Mouse (Mus musculus) myocyte (in vitro differentiated cells): ENCODE results near the gene Cenpp. TPM values are rescaled to one million over a fixed set of nuclear protein-coding genes. Genes with fewer than 3 reads are reported as not detected.

Source experiments
- H3K27me3 ChIP-seq: one replicate; pipeline ENCODE4 v1.6.1; 2011; ENCODE audit not compliant: control insufficient read depth, insufficient read depth, insufficient read length
- H3K36me3 ChIP-seq: one replicate; pipeline ENCODE4 v1.6.1; 2011; ENCODE audit not compliant: control insufficient read depth, insufficient read depth
- H3K4me2 ChIP-seq: one replicate; pipeline ENCODE4 v1.6.1; 2011; ENCODE audit warnings: low read depth, control low read depth
- H3K4me3 ChIP-seq: one replicate; pipeline ENCODE4 v1.5.1; 2011; ENCODE audit warnings: mild to moderate bottlenecking, control low read depth, moderate library complexity
- H3K79me2 ChIP-seq: one replicate; pipeline ENCODE4 v1.6.1; 2011; ENCODE audit not compliant: control insufficient read depth, insufficient read depth
- H3ac ChIP-seq: one replicate; pipeline ENCODE4 v1.6.1; 2011; ENCODE audit not compliant: control insufficient read depth, insufficient read length
- CEBPB ChIP-seq: IDR thresholded peaks from 2 replicates; pipeline ENCODE4 v1.6.1; 2011; ENCODE audit warnings: mild to moderate bottlenecking, moderate library complexity; ENCODE audit not compliant: poor library complexity, insufficient read depth, severe bottlenecking
- E2F4 ChIP-seq: IDR thresholded peaks from one replicate; pipeline ENCODE4 v1.6.1; 2011; ENCODE audit warnings: mild to moderate bottlenecking, control low read depth, moderate library complexity; ENCODE audit not compliant: insufficient read depth
- MAX ChIP-seq: IDR thresholded peaks from one replicate; pipeline ENCODE4 v1.6.1; 2011; ENCODE audit warnings: low read depth, mild to moderate bottlenecking, control low read depth
- MYOD1 ChIP-seq, 3 experiments: IDR thresholded peaks; one replicate each; pipeline ENCODE4 v1.6.1; 2011; ENCODE audit warnings: control low read depth in 2 of 3, low read depth in 2 of 3, mild to moderate bottlenecking in 2 of 3, moderate library complexity in 1 of 3; ENCODE audit not compliant: insufficient read length in 2 of 3, control insufficient read depth in 1 of 3
- MYOG ChIP-seq, 3 experiments: IDR thresholded peaks; one replicate each; pipeline ENCODE4 v1.6.1; 2011; ENCODE audit warnings: control low read depth in 2 of 3, low read depth in 2 of 3, mild to moderate bottlenecking in 2 of 3; ENCODE audit not compliant: insufficient read length in 2 of 3, control insufficient read depth in 1 of 3, insufficient read depth in 1 of 3
- POLR2A ChIP-seq: IDR thresholded peaks from one replicate; pipeline ENCODE4 v1.6.1; 2011; ENCODE audit warnings: low read depth, mild to moderate bottlenecking, control low read depth, moderate library complexity; ENCODE audit not compliant: insufficient read length
- POLR2AphosphoS2 ChIP-seq: IDR thresholded peaks from one replicate; pipeline ENCODE4 v1.6.1; 2011; ENCODE audit warnings: low read depth, control low read depth; ENCODE audit not compliant: insufficient read length
- REST ChIP-seq: IDR thresholded peaks from one replicate; pipeline ENCODE4 v1.6.1; 2011; ENCODE audit warnings: mild to moderate bottlenecking, control low read depth, moderate library complexity; ENCODE audit not compliant: insufficient read depth, insufficient read length
- SRF ChIP-seq: IDR thresholded peaks from one replicate; pipeline ENCODE4 v1.6.1; 2011; ENCODE audit warnings: low read depth; ENCODE audit not compliant: control insufficient read depth, insufficient read length
- TCF12 ChIP-seq: IDR thresholded peaks from one replicate; pipeline ENCODE4 v1.6.1; 2011; ENCODE audit warnings: mild to moderate bottlenecking, control low read depth; ENCODE audit not compliant: poor library complexity, insufficient read depth, severe bottlenecking
- TCF3 ChIP-seq: IDR thresholded peaks from one replicate; pipeline ENCODE4 v1.6.1; 2011; ENCODE audit warnings: low read depth, control low read depth; ENCODE audit not compliant: insufficient read length
- USF1 ChIP-seq: IDR thresholded peaks from one replicate; pipeline ENCODE4 v1.6.1; 2011; ENCODE audit warnings: low read depth, mild to moderate bottlenecking, control low read depth, moderate library complexity
- polyA plus RNA-seq: library from polyadenylated mRNA; unstranded; fragments of >200 nt; fragmentation: generic; extraction: Trizol; gene quantifications from one replicate; pipeline ENCODE4 v1.2.1, GENCODE M21; 2012; ENCODE audit warnings: missing spikeins

Cenpp gene
- polyA plus RNA-seq, 1 experiment, result 6.3 TPM

DNA sequence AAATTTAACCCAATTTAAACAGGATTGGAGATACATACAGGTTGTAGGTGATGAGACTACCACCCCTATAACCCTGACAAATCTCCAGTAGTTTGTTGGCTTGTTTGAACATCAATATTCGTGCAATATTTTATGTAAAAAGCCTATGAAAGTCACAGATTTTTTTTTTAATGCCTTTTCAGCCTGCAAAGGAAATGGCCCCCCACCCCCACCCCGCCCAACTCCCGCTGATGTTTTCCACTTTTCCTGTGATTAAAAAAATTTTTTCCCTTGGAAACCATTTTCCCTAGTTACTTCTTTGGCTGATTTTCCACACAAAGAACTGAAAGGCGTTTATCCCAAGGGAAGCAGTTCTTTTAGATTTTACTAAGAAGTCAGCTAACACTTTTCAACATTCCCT is 148.1 kb downstream of the Cenpp start, which contains the start of gene Ecm2:
TSS of gene Ecm2 (plus strand) at position 301 of the 400 bp plus-strand sequence.
- Histone ChIP-seq H3K36me3 (no peaks in the 10 kb centered on the region), H3ac (no peak within 1 kb of the TSS), H3K4me3 (no peak within 1 kb of the TSS), H3K4me2 (peak within 1 kb of the TSS; percentile 53), H3K27me3 (no peaks in the 10 kb centered on the region), H3K79me2 (no peaks in the 10 kb centered on the region)
- TF ChIP-seq REST (no peak), MAX (no peak), POLR2AphosphoS2 (no peak), TCF12 (no peak), CEBPB (no peak), MYOD1 (IDR thresholded peaks at IDR 0.05; ENCODE audit: control insufficient read depth in 1 of 3, insufficient read length in 2 of 3, low read depth in 2 of 3) (no peak), TCF3 (no peak), E2F4 (no peak), SRF (no peak), USF1 (no peak), POLR2A (no peak), MYOG (IDR thresholded peaks at IDR 0.05; ENCODE audit: control insufficient read depth in 1 of 3, insufficient read depth in 1 of 3, insufficient read length in 2 of 3, low read depth in 2 of 3) (no peak)

DNA sequence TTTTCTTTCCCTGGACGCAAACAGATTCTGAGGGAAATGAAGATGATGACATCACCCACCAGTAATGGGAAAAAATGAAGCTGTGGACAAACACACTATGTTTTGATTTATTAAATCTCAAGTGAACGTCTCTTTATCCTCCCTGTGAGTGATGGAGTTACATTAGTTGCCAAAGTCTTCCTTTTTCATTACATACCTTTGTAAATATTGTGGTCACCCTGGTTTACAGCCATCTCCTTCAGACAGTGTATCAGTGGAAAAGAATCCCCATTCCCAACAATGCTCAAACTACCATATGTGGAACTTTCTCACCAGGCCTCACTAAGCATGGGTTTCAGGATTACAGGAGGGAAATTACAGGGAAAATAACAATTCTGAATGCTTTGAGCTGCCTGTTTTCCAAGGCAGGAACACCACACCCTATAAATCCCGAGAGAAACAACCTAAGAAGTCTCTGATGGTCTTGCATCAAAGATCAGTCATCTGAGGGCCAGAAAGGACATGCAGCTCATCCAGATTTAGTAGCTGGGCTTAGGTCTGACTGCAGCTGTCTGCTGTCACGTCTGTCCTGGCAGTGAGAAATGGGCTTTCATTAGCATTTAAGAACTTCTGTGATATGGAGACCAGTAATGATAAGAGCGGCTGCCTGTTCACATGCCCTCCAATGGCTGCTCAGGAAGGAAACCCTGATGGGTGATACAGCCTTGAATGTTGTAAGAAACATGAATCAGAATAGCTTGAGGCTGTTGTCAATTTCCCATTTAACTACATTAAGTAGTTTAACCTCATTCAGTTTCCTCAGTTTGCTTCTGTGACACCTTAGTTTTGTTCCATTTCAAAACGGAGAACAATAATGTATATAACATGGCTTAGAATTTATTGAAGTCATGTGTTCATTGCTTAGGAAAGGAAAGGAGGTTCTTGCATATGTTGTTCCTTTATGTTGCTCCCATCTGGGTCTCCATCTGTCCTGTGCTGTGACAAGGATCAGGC is 159.9 kb downstream of the Cenpp start, which contains the start of gene Tes3-ps:
TSS of gene Tes3-ps (plus strand) at position 943 of the 993 bp plus-strand sequence.
- no peaks in the 10 kb centered on the region for H3K79me2 ChIP-seq
- peak within 1 kb of the TSS; percentile 67 for H3K4me2 ChIP-seq
- H3K36me3 ChIP-seq, result no peaks in the 10 kb centered on the region
- no peak within 1 kb of the TSS for H3K4me3 ChIP-seq
- no peak within 1 kb of the TSS for H3ac ChIP-seq
- no peak for TF ChIP-seq REST
- TF ChIP-seq MYOG (IDR thresholded peaks at IDR 0.05; ENCODE audit: control insufficient read depth in 1 of 3, insufficient read depth in 1 of 3, insufficient read length in 2 of 3, low read depth in 2 of 3), result peak in 2 of 3 experiments; percentile 59 to 61
- TF ChIP-seq USF1, result no peak
- no peak for TF ChIP-seq POLR2AphosphoS2
- no peak for TF ChIP-seq MAX
- no peak for TF ChIP-seq POLR2A
- no peak for TF ChIP-seq SRF
- TF ChIP-seq CEBPB, result 0 out of 2 replicates have a peak, but pooled peaks have one; percentile 2
- no peak for TF ChIP-seq E2F4
- peak; percentile 47 for TF ChIP-seq TCF12
- TF ChIP-seq MYOD1 (IDR thresholded peaks at IDR 0.05; ENCODE audit: control insufficient read depth in 1 of 3, insufficient read length in 2 of 3, low read depth in 2 of 3), result peak; percentile 82 to 92 (median 85)
- TF ChIP-seq TCF3, result peak; percentile 9
- no peaks in the 10 kb centered on the region for H3K27me3 ChIP-seq

DNA sequence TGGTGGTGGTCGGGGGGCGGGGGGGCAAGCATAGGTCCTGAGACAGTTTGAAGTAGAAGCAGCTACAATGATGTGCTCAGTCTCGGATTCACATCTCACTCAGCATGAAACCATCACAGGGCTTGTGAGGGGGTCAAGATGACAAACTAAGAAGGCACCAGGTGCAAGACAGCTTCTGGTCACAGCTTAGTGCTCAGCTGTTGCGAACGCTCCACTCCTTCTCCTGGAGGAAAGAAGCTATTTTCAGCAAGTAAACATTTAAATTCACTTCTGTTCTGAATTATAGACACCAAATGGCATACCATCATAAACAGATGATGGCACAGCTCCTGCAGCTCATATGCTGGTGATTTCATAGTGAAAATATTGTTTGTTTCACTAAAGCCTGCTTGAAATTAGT is 167.2 kb downstream of the Cenpp start:
- Histone ChIP-seq H3K36me3 (no peaks in the 10 kb centered on the region), H3ac (no peak overlapping the region), H3K4me3 (no peak overlapping the region), H3K4me2 (no peak overlapping the region), H3K27me3 (no peaks in the 10 kb centered on the region), H3K79me2 (no peaks in the 10 kb centered on the region)
- TF ChIP-seq MAX (no peak), CEBPB (no peak), POLR2A (no peak), E2F4 (no peak), MYOD1 (IDR thresholded peaks at IDR 0.05; ENCODE audit: control insufficient read depth in 1 of 3, insufficient read length in 2 of 3, low read depth in 2 of 3) (peak; percentile 92 to 98 (median 97)), TCF12 (peak; percentile 94), TCF3 (peak; percentile 85), SRF (no peak), MYOG (IDR thresholded peaks at IDR 0.05; ENCODE audit: control insufficient read depth in 1 of 3, insufficient read depth in 1 of 3, insufficient read length in 2 of 3, low read depth in 2 of 3) (peak; percentile 64 to 94 (median 93)), POLR2AphosphoS2 (no peak), USF1 (no peak), REST (no peak)

DNA sequence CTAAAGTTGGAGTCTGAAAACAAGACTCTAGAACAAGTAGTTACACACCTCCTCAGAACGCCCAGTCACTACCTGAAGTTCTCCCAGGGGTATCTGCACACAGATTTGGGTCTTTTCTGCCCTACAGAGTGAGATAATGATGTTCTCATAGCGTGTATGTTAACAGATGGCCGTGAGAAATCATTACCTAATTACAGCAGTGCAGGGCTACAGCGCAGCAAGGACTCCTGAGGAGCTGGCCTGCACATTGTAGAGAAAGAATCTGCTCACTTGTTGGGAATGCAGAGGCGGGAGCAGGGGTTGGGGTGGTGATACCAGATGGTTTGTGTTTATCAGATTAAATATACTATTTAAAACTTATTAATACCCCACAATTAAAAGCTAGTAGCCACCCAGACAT is 172.0 kb downstream of the Cenpp start:
- Histone ChIP-seq H3K36me3 (no peaks in the 10 kb centered on the region), H3K79me2 (no peaks in the 10 kb centered on the region), H3K4me3 (no peak overlapping the region), H3K4me2 (peak overlapping the region; percentile 13), H3ac (no peak overlapping the region), H3K27me3 (no peaks in the 10 kb centered on the region)
- TF ChIP-seq SRF, result no peak
- no peak for TF ChIP-seq MYOD1 (IDR thresholded peaks at IDR 0.05; ENCODE audit: control insufficient read depth in 1 of 3, insufficient read length in 2 of 3, low read depth in 2 of 3)
- no peak for TF ChIP-seq TCF3
- TF ChIP-seq TCF12, result no peak
- no peak for TF ChIP-seq POLR2A
- no peak for TF ChIP-seq REST
- no peak for TF ChIP-seq USF1
- TF ChIP-seq MYOG (IDR thresholded peaks at IDR 0.05; ENCODE audit: control insufficient read depth in 1 of 3, insufficient read depth in 1 of 3, insufficient read length in 2 of 3, low read depth in 2 of 3), result no peak
- no peak for TF ChIP-seq POLR2AphosphoS2
- TF ChIP-seq CEBPB, result no peak
- no peak for TF ChIP-seq E2F4
- no peak for TF ChIP-seq MAX
